Mouse (Mus musculus): ENCODE measurements around the gene Lhfpl2.

Gene Lhfpl2

DNA sequence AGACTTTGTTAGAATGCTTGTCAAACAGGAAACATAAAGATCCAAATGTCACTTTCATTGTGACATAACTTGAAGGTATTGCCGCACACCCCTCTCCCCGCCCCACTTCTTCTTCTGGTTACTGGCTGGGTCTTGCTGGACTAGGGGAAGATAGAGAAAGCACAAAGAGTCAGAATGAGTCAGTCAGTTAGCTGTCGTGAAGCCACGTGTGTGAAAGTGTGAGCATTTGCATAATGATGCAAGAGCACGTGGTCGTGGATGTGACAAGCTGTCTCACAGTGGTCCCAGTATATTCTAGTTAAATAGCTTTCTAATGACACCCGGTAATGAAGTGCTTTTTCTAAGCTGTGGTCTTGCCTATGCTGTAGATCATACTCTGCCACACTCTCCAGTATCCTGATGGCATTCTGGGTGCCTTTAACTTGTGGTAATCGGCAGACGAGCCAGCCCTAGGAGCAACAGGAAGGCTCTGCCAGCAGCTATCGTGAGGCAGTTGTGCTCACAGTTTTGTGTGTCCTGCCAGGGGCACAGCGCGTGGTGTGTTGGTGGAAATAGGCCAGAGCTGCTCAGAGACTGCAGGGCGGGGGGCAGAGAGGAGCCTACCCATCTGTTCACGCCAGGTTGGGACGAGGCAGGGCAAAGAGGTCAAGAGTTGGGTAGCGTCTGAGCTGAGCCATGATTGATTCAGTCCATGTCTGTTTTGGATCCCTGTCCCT is 40.9 kb downstream of the Lhfpl2 start:
- no peak for DNase-seq (ENCODE audit: low read depth, low spot score)

DNA sequence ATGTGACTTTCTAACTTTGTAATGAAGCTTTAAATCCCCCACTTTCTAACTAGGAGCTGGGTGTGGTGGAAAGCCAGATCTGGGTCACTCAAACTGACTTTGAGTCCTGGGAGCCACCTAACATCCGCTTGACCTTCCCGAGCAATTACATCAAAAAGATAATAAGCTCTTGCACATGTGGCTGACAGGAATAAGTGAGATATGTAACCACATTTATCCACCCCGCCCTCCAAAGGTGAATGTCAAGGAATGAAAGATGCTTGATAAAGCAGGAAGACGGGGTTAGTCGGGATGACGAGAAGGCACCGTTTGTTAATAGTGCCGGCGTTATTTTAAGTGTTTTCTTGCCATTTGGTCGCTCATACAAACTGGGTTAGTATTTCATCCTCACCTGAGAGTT is 41.5 kb downstream of the Lhfpl2 start:
- no peak for DNase-seq (ENCODE audit: low read depth, low spot score)

DNA sequence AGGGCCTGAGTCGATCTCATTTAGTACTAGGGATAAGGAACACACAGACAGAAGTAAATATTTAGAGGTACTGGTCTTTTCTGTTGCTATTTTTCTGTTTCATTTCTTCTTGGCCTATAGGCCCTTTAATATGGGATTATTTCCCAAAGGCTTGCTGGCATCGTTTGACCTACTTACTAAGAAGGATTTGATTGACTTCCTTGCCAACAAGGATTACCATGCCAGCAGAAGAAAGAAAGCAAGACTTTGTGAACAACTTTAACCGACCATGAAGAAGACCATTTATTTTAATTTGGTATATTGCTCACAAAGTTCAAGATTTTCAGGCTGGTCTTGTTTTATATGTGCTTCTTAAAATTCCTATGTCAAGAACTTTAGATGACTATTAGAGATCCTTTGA is 42.8 kb downstream of the Lhfpl2 start:
- DNase-seq (ENCODE audit: low read depth, low spot score), result no peak

DNA sequence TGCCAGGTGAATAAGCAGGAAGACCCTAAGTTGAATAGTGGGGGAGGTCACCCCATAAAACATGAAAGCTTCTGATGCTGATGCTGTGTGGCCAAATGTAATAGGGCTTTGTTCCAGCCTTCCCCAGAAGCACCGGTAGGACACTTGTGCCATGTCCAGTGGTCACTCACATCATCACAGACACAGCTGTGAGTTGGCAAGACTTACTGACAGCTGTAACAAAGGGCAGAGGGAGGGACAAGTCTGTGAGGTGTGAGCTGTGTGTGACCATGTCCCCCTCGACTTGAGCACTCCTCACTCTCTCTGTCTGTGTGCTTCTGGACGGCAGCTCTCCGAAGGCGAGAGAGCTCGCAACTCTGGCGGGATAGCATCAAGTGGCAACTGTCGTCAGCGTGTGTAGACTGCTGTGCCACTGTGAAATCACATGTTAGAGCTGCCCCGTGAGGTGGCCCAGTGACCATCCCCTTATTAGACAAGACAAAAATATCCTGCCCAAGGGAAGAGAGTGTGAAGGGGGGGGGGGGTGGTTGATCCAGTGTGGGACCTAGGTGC is 43.5 kb downstream of the Lhfpl2 start:
- DNase-seq (ENCODE audit: low read depth, low spot score), result no peak

DNA sequence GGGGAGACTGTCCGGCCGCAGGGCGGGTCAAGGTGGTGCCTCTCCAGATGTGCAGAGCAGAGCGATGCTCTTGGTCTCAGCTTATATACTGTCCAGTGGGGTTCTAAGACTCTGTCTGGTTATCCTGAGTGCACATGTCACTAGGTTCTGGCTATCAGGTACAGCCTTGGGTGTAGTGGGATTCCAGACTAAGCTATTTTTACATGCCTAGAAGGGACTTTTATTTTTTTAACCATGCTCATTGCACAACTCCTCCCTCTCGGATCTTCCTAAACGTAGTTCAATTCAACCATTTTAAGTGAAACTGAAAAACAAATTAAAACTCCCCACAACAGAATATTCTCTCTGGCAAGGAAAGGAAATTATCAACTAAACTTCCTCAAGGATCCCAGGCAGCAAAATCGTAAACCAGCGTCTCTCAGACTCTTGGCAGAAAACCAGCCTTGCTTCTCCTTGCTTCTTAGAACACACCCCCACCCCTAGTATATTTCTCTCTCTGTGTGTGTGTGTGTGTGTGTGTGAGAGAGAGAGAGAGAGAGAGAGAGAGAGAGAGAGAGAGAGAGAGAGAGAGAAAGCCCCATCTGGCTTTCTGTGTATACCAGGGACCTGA is 47.4 kb downstream of the Lhfpl2 start:
- DNase-seq (ENCODE audit: low read depth, low spot score), result no peak

DNA sequence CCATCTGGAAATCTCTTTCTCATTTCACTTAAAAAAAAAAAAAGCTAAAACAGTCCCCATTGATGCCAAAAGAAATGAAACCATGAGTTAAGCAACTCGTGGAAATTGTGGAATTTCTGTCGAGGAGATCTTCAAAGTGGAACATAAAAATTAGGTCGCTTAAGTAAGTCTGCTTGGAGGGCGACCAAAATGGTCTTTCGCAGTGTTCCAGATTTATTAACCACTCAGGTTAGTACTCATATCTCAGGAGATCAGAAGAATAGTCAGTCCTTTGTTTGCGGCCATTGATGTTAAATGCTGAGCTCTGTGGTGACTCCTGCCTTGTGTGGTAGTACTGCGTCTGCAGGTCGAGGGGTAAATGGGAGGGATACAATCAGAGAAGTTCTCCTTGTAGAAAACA is 48.8 kb downstream of the Lhfpl2 start:
- DNase-seq (ENCODE audit: low read depth, low spot score), result no peak

DNA sequence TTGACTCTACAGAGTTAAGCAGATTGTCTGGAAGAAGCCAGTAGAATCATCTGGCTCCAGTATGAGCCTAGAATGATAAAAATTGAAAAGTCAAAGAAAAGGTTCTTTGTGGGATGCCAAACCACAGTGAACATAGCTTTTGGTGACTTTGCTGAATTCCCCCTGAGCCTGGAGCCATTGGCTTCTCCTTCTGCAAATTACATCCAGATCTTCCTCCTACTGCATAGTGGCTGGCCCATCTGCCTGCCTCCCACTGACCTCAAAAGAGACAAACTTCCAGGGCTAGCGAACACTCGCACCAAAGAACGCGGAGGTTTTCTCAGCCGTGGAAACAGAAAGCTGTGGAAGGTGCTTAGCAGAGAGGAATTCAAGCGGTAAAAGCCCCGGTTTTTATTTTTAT is 49.4 kb downstream of the Lhfpl2 start:
- DNase-seq (ENCODE audit: low read depth, low spot score), result no peak

DNA sequence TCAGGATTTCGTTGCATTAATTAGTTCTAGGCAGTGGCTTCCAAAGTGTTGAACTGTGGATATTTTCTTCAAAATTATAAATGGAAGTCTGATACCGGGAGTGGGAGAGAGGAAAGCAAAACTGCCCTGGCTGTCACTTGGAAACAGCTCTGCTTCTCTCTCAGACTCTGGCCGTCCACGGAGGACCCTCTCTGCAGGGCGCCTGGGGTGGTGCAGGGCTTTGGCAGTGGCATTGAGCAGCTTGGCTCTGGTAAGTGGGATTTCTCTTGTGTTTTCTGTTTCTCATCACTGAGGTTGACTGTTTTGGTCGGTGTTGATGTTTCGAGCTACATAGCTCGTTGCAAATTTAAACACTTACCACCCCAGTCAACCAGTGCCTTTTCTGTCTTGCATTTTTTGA is 53.0 kb downstream of the Lhfpl2 start:
- no peak for DNase-seq (ENCODE audit: low read depth, low spot score)

DNA sequence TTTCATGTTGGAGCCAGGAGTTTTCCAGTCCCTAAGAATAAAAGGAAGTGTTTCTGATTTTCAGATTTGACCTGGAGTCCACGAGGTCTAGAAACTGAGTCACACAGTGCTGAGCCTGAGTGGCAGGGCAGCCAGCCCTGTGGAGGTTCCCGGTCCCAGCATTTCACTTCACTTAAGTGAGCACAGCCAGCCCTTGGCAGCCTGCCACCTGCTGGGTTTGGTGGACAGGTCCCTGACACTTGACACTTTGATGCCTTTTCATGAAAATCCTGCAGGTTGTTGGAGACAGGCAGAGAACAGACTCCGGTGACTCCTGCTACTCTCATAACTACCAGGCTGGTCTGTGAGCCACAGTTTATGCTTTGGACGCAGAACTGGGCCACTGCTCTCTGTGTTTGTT is 57.9 kb downstream of the Lhfpl2 start:
- no peak for DNase-seq (ENCODE audit: low read depth, low spot score)

DNA sequence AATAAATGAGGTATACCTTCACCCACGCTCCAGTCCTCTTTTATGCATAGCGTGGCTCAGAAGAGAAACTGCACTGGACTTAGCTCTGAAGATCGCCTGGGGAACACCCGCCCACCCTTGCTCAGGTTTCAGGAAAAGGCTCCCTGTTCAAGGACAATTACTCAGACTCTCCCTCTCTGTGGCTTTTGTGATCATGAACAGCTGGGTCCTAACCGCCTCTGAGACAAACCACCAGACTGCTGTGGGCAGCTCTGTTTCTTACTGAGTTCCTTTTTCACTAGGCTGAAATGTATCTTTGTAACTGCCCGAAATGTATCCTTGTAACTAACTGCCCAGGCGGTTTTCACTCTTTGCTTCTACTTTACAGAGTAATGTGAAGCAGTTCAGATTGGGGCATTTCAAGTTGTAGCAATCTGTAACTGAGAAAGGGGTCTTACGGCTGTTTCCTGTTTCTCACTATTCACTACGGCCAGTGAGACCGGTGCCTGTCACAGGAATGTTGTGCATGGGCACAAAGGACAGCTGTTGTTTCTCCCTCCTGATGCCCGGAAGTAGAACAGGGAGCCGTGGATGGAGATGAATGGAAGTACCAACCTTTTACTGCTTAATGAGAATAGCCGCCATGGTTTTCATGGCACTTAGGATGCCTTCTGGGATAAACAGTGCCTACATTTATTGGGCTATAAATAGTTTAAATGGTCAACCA is 59.3 kb downstream of the Lhfpl2 start:
- DNase-seq (ENCODE audit: low read depth, low spot score), result no peak

DNA sequence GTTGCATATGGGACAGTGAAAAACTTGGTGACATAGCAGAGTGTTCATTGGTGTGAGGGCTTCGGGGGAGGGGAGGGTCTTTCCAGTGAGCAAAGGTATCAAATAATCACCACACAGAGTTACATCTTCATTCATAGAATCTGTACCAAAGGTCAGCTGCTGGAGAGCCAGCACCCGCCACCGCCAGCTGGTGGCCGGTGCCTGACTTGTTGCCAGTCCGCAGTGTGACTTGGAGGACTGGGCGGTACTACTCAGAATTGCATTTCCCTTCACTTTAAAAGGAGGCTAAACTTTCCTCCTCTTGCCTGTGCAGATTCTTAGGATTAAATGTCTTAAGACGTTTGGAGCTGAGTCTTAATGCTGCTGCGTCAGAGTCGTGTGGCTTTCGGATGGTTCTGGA is 59.9 kb downstream of the Lhfpl2 start:
- DNase-seq (ENCODE audit: low read depth, low spot score), result no peak

DNA sequence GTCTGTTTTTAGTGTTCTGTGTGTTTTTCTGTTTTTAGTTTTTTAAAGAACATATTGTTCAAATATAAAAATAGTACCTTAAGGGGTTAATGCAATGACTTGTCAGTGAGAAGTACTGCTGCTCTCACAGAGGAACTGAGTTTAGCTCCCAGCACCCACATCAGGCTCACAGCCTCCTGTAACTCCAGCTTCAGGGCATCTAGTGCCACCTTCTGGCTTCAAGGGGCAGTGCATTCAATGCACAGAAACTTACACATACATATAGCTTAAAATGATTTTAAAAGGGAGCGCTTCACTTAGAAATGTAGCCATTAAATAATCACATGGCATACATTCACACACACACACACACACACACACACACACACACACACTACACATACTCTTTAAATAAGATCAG is 60.5 kb downstream of the Lhfpl2 start:
- no peak for DNase-seq (ENCODE audit: low read depth, low spot score)

DNA sequence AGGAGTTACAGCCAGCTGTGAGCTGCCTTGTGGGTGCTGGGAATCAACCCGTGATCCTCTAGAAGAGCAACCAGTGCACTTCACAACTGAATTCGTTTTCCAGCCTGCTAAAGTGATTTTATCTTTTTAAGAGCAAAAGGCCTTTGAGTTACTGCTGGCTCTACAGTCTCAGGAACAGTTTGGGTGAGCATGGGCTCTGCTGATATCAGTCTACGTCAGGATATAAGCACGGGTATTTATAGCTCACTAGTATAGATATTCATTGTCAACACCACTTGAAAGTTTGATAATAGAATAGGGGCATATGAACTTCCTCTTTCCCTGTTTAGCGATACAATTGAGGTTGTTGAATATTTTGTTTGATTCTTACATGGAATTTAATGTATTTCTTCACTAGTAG is 61.7 kb downstream of the Lhfpl2 start:
- DNase-seq (ENCODE audit: low read depth, low spot score), result no peak

DNA sequence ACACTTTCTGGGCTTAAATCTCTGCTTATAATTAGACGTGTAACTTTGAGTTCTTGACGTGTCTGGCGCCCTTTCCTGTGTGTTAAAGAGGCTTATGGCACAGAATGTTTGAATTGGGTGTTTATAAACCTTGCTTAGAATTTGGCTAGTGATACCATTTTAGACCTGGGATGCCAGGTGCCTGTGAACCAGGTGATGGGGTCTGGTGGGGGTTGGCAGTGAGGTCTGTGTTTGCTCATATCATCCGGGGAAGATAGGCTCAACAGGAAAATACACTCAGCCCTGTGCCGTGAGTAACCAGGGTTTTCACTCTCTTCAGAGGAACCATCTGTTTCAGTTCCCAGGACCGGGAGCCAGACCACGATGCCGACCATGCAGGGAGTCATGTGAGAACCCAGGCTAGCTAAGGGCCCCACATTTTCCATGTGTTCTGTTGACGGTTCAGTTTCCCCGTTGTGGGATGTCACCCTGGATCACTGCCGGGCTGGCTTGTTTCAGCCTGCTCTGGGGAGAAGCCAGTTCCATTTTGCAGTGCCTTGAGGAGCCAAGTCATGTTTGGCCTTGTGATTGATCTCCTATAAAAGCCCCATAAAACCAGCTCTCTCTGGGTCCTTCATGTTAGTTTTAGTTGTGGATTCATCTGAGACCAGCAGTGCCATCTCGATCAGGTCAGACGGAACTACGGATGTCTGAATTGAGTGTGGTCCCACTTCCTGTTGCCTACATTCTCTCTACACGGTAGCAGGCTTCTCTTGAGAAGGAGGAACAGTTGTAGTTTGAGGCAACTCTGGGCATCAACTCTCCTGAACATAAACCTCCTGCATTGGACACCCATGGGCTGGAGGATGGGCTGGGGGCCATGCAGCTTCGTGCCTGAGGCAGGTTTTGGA is 65.4 kb downstream of the Lhfpl2 start:
- DNase-seq (ENCODE audit: low read depth, low spot score), result no peak

DNA sequence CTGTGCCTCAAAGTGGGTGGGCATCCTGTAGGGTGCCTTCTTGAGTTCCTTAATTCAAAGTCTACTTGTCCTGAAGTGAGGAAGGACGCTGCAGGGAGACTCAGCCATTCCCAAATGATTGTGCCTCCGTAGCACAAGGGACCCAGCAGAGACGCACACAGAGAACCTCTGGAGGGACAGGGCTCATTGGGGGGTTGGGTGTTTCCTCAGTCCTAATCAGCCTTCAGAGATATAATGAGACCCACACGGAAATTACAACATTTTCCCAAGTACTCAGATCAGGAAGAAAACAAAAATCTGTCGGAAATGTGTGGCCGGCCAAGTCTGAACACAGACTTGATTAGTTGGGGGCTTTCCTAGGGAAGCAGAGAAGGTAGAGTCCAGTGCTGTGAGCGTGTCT is 72.8 kb downstream of the Lhfpl2 start:
- no peak for DNase-seq (ENCODE audit: low read depth, low spot score)

DNA sequence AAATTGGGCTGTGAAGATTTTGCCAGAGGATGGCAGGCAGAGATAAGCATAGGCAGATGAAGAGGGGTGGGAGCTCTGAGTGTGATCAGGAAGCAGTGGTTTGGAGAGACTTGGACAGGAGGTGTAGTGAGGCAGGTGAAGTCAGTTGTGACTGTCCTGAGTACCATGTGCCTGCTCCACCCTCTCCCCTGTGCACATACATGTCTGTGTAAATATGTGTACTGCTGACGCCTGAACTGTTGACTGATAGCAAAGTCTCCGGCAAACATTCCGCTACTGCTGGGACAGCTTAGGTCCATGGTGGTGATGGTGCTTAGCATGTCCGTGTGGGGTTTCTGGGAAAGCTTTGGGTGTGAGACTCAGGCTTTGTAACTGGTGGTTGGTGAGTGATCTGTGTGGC is 73.5 kb downstream of the Lhfpl2 start:
- DNase-seq (ENCODE audit: low read depth, low spot score), result no peak

DNA sequence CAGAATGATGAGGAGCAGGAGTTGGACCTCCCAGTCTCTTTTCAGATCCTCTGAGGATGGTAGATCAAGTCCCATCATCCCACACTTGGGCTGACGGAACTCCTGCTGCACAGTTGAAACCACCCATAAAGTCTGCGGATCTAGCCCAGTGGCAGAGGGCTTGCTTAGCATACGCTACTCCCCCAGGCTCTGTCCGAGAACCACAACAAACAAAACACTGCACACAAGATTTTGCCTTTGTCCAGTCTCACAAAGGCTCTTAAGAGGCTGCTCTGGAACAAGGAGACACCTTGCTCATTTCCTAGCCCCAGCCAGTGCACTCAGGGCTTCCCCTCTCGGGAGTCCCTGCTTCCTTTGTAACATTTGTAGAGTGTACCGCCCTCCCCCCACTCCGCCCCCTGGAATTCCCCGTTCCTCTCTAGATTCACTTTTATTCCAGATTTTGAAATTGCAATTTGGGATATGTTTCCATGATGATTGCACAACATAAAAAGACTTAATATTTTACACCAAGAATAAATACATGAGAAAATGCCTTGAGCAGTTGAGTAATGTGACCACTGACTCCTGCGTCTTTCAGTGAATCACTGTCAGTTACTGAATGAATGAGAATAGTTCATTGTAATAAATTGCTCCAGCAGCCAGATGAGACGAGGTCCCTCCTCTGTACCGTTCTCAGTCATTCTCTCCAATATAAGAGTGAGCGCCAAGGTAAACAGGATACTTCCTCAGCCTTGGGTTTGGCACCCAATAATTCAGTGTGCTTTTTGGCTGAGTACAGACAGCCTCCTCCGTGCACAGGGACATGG is 74.8 kb downstream of the Lhfpl2 start:
- no peak for DNase-seq (ENCODE audit: low read depth, low spot score)

DNA sequence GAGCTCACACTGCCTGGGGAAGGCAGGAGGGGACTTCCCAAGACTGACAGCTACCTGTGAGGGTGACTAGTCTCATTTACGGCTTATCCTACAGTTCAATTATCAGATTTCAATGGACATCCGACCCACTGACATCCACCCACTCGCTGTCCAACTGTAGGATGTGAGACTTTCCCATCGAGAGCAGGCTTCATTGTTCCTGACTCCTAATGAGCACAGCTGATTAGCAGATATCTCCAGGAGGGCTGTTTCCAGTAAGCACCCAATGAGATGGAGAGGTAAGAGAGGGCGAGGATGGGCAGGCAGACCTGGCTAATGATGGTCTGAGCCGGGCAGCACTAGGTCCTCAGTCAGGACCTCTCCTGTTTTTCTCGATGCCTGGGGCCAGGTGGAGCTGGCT is 77.0 kb downstream of the Lhfpl2 start:
- no peak for DNase-seq (ENCODE audit: low read depth, low spot score)

DNA sequence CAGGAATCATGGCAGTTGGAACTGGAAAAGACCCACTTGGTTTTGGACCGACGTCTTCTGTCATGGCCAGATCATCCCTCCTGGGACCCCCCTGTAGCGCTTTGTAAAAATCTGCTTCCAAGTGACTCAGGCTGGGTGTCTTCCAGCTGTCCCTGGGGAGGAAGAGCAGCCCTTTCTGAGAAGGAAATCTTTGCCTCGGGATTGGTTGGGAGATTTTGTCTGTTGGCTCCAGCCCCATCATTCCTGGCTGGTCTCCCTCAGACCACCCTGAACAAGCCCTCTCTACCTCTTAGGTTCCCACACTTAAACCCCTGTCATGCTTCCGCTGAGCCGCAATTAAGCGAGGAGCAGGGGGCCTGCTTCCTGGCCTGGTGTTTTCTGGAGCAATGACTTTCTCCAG is 77.6 kb downstream of the Lhfpl2 start:
- no peak for DNase-seq (ENCODE audit: low read depth, low spot score)

DNA sequence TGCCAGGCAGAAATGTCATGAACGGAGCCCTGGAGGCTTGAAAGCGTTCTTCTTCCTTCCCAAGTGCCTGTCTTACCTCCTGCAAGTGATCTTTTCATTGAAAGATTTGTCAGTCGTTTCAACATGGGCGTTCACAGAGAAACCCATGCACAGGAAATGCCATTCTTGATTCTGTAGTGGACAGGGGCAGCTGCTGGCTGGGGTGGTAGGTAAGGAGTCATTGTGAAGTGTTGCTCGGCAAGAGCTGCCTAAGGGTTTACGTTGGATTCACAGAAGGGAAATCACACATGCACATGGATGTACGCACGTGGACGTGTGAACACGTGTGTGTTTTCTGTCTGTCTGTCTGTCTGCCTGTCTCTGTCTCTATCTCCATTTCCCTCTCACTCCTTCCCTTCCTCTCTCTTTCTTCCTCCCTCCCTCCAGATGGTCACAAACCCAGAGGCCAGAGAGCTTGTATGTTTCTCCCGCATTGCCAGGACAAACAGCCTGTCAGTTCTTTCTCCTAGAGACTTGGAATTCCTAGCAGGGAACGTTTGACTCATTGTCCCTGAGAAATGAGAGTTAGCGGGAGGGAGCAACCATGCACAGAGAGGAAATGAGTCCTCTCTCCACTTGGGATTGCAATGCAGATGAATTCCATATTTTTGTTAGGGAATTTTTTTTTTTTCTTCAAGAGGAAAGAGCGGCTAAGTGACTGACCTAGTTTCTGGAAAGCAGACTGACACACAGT is 82.3 kb downstream of the Lhfpl2 start:
- DNase-seq (ENCODE audit: low read depth, low spot score), result no peak

Data from CD4-positive, CD25-positive, alpha-beta regulatory T cell, adult 2 months (primary cell).